Mouse (Mus musculus) stomach, postnatal 0 days (tissue): ENCODE data around the gene Fmc1.

ENCODE experiments used
- CTCF ChIP-seq: IDR thresholded peaks from 2 replicates; pipeline ENCODE4 v1.5.1; 2016; ENCODE audit warnings: antibody characterized with exemption, low read depth, mild to moderate bottlenecking, moderate library complexity
- EP300 ChIP-seq: optimal IDR thresholded peaks from 2 replicates; pipeline ENCODE3; 2016; ENCODE audit warnings: antibody characterized with exemption

- TF ChIP-seq CTCF (no peak), EP300 (no peak)
These were observed 542 bp upstream of the Fmc1 start for GRCm38 (mm10) chr6:38532500-38533420.
